Mouse (Mus musculus): ENCODE data around the gene Ipo13. TPM values are rescaled to one million over a fixed set of nuclear protein-coding genes. Genes with fewer than 3 reads are reported as not detected.

Gene Ipo13
- polyA plus RNA-seq, 1 experiment: 124 TPM

GRCm38 (mm10) chr4:117904761-117905160, 10.0 kb downstream of the Ipo13 start:
- no peak for TF ChIP-seq POLR2A (IDR thresholded peaks at IDR 0.05; ENCODE audit: extremely low read depth, insufficient read depth, low read length)
- TF ChIP-seq CTCF (IDR thresholded peaks at IDR 0.05; ENCODE audit: extremely low read depth, insufficient read depth, low read length): no peak
- no peak overlapping the region for H3K27ac ChIP-seq (ENCODE audit: insufficient read depth, low read length)
- peaks cover 14% of the 10 kb centered on the region; the same call in 1 of the 2 replicates for H3K4me1 ChIP-seq (ENCODE audit: control insufficient read depth, insufficient read depth, low read length)

GRCm38 (mm10) chr4:117904094-117904493, 10.7 kb downstream of the Ipo13 start:
- Histone ChIP-seq H3K27ac (ENCODE audit: insufficient read depth, low read length) (no peak overlapping the region), H3K4me1 (ENCODE audit: control insufficient read depth, insufficient read depth, low read length) (peaks cover 12% of the 10 kb centered on the region; the same call in 1 of the 2 replicates)
- TF ChIP-seq POLR2A (IDR thresholded peaks at IDR 0.05; ENCODE audit: extremely low read depth, insufficient read depth, low read length) (no peak), CTCF (IDR thresholded peaks at IDR 0.05; ENCODE audit: extremely low read depth, insufficient read depth, low read length) (no peak)

More at GRCm38 (mm10) chr4:117904761-117905160, 10.0 kb downstream of the Ipo13 start:
- no peak overlapping the region for H3K4me3 ChIP-seq (ENCODE audit: insufficient read depth, low read length)

GRCm38 (mm10) chr4:117898111-117898510, 16.7 kb downstream of the Ipo13 start:
- H3K4me1 ChIP-seq (ENCODE audit: control insufficient read depth, insufficient read depth, low read length): no peaks in the 10 kb centered on the region
- no peak overlapping the region for H3K4me3 ChIP-seq (ENCODE audit: insufficient read depth, low read length)
- H3K27ac ChIP-seq (ENCODE audit: insufficient read depth, low read length): no peak overlapping the region
- no peak for TF ChIP-seq POLR2A (IDR thresholded peaks at IDR 0.05; ENCODE audit: extremely low read depth, insufficient read depth, low read length)
- TF ChIP-seq CTCF (IDR thresholded peaks at IDR 0.05; ENCODE audit: extremely low read depth, insufficient read depth, low read length): no peak

More at GRCm38 (mm10) chr4:117904094-117904493, 10.7 kb downstream of the Ipo13 start:
- no peak overlapping the region for H3K4me3 ChIP-seq (ENCODE audit: insufficient read depth, low read length)

DNA sequence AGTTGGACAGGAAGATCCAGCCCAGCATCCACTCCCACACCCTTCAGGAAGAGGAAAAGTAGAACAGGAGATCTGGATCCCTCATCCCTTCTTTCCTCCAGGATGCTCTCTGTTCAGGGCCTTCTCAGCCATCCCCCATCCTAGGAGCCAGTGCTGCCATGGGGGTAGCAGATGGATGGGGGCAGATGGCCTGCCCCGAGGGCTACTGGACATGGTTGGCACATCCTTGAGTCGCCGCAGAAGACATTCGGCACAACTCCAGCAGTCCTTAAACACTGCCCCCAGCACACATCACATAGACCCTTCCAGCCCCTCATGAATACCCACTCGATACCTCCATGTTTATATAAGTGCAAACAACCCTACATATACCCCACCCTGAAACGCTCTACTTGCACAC, 18.8 kb downstream of the Ipo13 start:
- no peak for TF ChIP-seq CTCF (IDR thresholded peaks at IDR 0.05; ENCODE audit: extremely low read depth, insufficient read depth, low read length)
- no peak for TF ChIP-seq POLR2A (IDR thresholded peaks at IDR 0.05; ENCODE audit: extremely low read depth, insufficient read depth, low read length)
- no peaks in the 10 kb centered on the region for H3K4me1 ChIP-seq (ENCODE audit: control insufficient read depth, insufficient read depth, low read length)
- H3K4me3 ChIP-seq (ENCODE audit: insufficient read depth, low read length): no peak overlapping the region
- no peak overlapping the region for H3K27ac ChIP-seq (ENCODE audit: insufficient read depth, low read length)

DNA sequence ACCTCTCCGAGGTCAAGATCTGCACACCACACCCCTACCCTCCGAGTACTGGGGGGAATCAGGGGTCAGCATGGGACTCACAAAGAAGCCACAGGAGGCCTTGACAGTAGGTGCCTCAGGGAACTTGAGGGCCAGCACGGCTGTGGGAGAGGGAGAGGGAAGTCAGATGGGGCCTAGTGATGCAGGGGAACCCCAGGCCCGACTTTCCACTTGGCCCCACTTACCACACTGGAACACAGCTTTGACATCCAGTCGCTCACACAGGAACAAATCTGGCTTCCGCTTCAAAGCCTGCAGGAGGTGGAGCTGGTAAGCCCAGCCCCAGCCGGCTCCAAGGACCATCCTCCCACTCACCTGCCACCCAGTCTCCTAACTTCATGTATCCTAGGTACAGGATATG, 19.5 kb downstream of the Ipo13 start:
- Histone ChIP-seq H3K4me1 (ENCODE audit: control insufficient read depth, insufficient read depth, low read length) (no peaks in the 10 kb centered on the region), H3K4me3 (ENCODE audit: insufficient read depth, low read length) (no peak overlapping the region), H3K27ac (ENCODE audit: insufficient read depth, low read length) (no peak overlapping the region)
- no peak for TF ChIP-seq POLR2A (IDR thresholded peaks at IDR 0.05; ENCODE audit: extremely low read depth, insufficient read depth, low read length)
- no peak for TF ChIP-seq CTCF (IDR thresholded peaks at IDR 0.05; ENCODE audit: extremely low read depth, insufficient read depth, low read length)

- Histone ChIP-seq H3K27ac (ENCODE audit: insufficient read depth, low read length) (no peak overlapping the region), H3K4me1 (ENCODE audit: control insufficient read depth, insufficient read depth, low read length) (no peaks in the 10 kb centered on the region), H3K4me3 (ENCODE audit: insufficient read depth, low read length) (no peak overlapping the region)
- no peak for TF ChIP-seq POLR2A (IDR thresholded peaks at IDR 0.05; ENCODE audit: extremely low read depth, insufficient read depth, low read length)
- no peak for TF ChIP-seq CTCF (IDR thresholded peaks at IDR 0.05; ENCODE audit: extremely low read depth, insufficient read depth, low read length)
Observed at GRCm38 (mm10) chr4:117894601-117895000, 20.2 kb downstream of the Ipo13 start.

GRCm38 (mm10) chr4:117893376-117893775, 21.4 kb downstream of the Ipo13 start:
- Histone ChIP-seq H3K27ac (ENCODE audit: insufficient read depth, low read length) (no peak overlapping the region), H3K4me1 (ENCODE audit: control insufficient read depth, insufficient read depth, low read length) (no peaks in the 10 kb centered on the region), H3K4me3 (ENCODE audit: insufficient read depth, low read length) (no peak overlapping the region)
- no peak for TF ChIP-seq CTCF (IDR thresholded peaks at IDR 0.05; ENCODE audit: extremely low read depth, insufficient read depth, low read length)
- no peak for TF ChIP-seq POLR2A (IDR thresholded peaks at IDR 0.05; ENCODE audit: extremely low read depth, insufficient read depth, low read length)

- Histone ChIP-seq H3K4me3 (ENCODE audit: insufficient read depth, low read length) (peak within 1 kb of the TSS; percentile 66), H3K27ac (ENCODE audit: insufficient read depth, low read length) (no peak within 1 kb of the TSS), H3K4me1 (ENCODE audit: control insufficient read depth, insufficient read depth, low read length) (no peaks in the 10 kb centered on the region)
- TF ChIP-seq CTCF (IDR thresholded peaks at IDR 0.05; ENCODE audit: extremely low read depth, insufficient read depth, low read length) (no peak), POLR2A (IDR thresholded peaks at IDR 0.05; ENCODE audit: extremely low read depth, insufficient read depth, low read length) (no peak)
Observed at GRCm38 (mm10) chr4:117891738-117892161, 23.0 kb downstream of the Ipo13 start, which contains the start of gene Dph2. Gene Dph2, minus strand, starts transcription at chr4:117892032.

- no peak overlapping the region for H3K4me3 ChIP-seq (ENCODE audit: insufficient read depth, low read length)
- no peaks in the 10 kb centered on the region for H3K4me1 ChIP-seq (ENCODE audit: control insufficient read depth, insufficient read depth, low read length)
- no peak overlapping the region for H3K27ac ChIP-seq (ENCODE audit: insufficient read depth, low read length)
- TF ChIP-seq CTCF (IDR thresholded peaks at IDR 0.05; ENCODE audit: extremely low read depth, insufficient read depth, low read length) (no peak), POLR2A (IDR thresholded peaks at IDR 0.05; ENCODE audit: extremely low read depth, insufficient read depth, low read length) (no peak)
Observed at GRCm38 (mm10) chr4:117890750-117891149, 24.0 kb downstream of the Ipo13 start.

- TF ChIP-seq CTCF (IDR thresholded peaks at IDR 0.05; ENCODE audit: extremely low read depth, insufficient read depth, low read length): no peak
- no peak for TF ChIP-seq POLR2A (IDR thresholded peaks at IDR 0.05; ENCODE audit: extremely low read depth, insufficient read depth, low read length)
- no peak overlapping the region for H3K27ac ChIP-seq (ENCODE audit: insufficient read depth, low read length)
- no peak overlapping the region for H3K4me3 ChIP-seq (ENCODE audit: insufficient read depth, low read length)
- H3K4me1 ChIP-seq (ENCODE audit: control insufficient read depth, insufficient read depth, low read length): 0 out of 2 replicates have a peak, but pooled peaks cover 3% of the 10 kb centered on the region
Observed at GRCm38 (mm10) chr4:117890031-117890430, 24.8 kb downstream of the Ipo13 start.

Measured in cortical plate, adult 2 months (tissue).